Mouse (Mus musculus) frontal cortex, postnatal 14 days (tissue): ENCODE data around the gene Megf11.

Experiments
- DNase-seq, 2 experiments: peaks; one replicate each; pipeline ENCODE4 v3.0.0; 2022; ENCODE audit warnings: low spot score in 2 of 2

Megf11 gene

GRCm38 (mm10) chr9:64519921-64520746 lies 134.7 kb downstream of the Megf11 start:
- no peak for DNase-seq

GRCm38 (mm10) chr9:64520747-64521283 lies 135.4 kb downstream of the Megf11 start:
- DNase-seq, result no peak

DNA sequence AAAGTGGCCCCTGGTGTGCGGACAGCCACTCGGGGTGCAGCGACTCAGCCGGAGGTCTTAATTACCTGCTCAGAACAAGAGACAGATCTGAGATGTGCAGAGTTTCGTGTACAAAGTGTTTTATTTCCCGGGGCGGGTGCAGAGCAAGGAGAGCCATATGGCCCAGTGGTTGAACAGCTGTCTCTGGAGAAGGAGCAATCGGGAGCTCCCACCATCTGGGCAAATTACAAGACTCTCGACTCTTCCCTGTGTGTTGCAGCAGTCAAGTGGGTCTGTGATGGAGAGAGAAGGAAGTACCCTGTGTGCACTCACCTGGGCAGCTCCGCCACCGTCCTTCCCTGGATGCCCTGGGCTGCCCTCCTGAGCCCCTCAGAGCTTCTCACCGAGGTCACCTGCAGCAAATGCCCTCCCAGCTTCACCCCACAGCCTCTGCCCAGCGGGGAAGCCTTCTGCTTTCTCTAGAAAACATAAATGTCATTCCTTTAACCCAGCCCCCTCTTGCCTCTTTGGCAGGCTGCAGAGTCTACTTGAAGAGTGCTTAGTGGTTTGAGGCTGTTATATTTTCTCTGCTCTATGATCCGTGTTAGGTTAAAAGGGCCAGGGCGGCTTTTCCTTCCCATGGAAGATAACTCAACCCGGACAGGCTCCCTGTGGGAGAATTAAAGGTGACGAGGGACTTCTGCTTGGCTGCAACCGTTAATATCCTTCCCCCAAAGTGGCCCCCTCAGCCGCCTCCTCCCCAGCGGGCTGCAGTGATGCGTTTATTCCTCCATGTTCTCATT lies 138.0 kb downstream of the Megf11 start:
- no peak for DNase-seq

DNA sequence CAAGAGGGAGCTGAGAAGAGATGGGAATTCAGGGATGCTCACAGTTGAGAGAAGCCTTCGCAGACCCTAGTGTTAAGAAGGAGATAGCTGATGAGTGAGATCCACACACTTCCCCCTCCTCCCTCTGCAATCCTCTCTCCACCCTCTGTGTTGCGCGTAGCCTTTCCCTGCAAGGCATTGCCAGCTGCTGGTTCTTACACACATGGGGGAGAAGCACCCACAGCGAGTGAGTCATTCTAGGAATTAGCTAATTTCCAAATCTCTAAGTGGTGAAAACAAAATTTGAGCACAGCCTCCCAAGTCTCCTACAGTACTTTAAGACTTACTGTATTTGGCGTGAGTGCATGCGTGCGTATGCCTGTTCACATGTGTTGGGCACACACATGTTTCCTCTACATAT lies 142.6 kb downstream of the Megf11 start:
- DNase-seq, result peak; percentile 34 to 38

DNA sequence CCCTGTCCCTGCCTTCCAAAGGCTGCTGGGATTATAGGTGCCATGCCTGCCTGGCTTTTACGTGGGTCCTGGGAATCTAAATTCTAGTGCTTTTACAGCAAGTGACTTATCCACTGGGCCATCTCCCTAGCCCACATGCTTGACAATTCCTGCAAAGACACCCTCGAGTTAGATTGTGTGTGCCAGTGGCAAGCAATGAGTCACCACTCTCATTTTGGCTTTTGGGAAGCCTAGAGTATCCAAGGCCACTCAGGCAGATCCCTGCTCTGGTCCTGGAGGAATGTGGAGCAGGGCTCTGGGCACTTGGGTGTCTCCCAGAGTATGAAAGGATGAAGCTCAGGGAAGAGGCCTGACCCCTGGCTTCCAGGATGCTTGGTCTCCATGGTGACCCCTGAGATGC lies 143.2 kb downstream of the Megf11 start:
- DNase-seq, result no peak

DNA sequence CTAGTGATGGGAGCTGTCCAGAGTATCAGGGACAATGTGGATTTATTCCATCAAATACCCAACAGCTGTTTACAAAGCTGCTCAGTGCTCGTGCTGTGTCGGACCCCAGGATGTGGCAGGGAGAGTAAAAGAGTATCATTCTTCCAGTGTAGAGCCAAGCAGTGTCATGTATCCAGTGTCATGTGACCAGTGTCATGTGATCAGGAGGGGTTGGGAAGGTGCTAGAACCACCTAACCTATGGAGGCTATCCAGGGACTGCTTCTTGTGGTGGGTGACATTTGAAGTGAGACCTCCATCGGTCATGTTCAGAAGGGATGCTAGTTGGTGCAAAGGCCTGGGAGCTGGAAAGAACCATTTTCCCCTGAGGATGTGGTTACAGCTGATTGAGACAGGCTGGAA lies 146.5 kb downstream of the Megf11 start:
- no peak for DNase-seq

GRCm38 (mm10) chr9:64532711-64533242 lies 147.4 kb downstream of the Megf11 start:
- no peak for DNase-seq

DNA sequence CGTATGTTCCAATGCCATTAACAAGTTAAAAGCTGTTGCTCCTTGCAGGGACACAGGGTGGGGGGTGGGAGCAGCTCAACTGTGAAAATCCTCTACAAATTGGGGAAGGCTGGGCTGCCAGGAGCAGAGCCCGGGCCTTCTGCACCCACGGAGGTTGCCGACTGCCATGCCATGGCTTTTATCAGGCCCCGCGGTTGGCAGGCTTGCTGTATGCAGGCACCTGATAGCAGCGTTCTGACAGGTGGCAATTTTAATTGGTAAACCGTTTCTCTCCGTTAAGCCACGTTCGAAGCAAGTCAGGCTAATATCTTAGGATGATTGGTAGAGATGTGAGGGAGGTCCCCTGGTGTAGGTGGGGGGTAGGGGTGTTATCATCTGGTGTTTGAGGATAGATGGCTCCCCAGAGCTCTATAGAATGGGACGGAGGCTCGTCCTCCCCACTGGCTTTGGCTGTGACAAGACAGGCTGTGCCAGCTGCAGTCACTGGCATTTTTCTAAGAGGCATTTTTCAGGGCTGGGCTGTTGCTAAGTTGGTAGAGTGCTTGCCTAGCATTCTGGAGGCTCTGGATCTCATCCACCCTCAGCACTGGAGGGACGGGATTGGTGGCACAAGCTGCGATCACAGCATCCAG lies 148.2 kb downstream of the Megf11 start:
- DNase-seq, result peak in 1 of 2 experiments; percentile 14

DNA sequence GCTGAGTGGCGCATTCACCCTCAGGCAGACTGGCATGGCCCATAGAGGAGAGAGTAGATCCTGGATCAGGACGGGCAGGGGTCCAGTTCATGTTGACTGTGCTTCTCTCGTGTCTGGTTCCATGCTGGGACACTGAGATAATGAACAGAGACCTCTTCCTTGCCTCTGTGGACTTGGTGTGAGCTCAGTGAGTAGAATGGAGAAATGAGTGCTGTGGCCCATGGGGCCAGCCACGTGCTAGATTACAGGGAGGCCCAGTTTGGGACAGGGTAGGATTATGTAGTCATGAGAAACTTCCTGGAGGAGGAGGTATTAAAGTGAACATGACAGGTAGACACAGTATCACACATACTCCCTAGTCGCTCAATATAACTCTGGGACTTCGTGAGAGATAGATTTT lies 148.9 kb downstream of the Megf11 start:
- DNase-seq, result no peak

GRCm38 (mm10) chr9:64534856-64535539 lies 149.6 kb downstream of the Megf11 start:
- no peak for DNase-seq

- no peak for DNase-seq
Observed at GRCm38 (mm10) chr9:64537821-64538220, 152.4 kb downstream of the Megf11 start.

GRCm38 (mm10) chr9:64542246-64542645 lies 156.8 kb downstream of the Megf11 start:
- no peak for DNase-seq

- no peak for DNase-seq
Observed at GRCm38 (mm10) chr9:64543125-64543524, 157.7 kb downstream of the Megf11 start.

DNA sequence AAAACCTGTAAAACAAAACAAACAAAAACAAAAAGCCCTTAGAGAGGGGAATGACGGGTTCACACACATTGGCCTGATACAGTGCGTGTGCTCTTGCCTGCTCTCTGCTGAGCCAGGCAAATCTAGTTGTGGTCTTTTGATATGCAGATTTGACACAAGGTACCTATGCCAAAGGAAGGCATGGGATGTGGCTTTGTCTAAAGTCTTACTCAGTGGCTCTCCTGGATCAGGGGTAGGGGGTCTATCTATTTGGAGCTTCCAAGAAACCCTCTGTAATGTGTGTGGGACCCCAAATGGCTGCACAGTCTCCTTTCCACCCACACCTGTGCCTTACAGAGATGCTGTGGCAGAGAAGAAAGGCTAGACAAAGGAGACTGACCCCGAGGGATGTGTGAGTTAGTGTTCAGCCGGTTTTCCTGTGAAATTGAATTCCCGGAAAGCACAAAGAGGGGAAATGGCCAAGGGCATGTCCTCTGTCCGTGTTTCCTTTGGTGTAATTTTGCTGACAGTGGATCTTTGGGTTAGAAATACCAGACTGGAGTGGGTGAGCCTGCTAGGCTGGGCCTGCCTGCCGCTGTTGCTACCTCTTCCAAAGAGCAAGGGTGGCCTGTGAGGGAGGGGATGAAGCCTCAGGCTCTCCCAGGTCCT lies 161.0 kb downstream of the Megf11 start:
- DNase-seq, result no peak

GRCm38 (mm10) chr9:64548332-64548731 lies 162.9 kb downstream of the Megf11 start:
- no peak for DNase-seq

- DNase-seq, result no peak
Observed at GRCm38 (mm10) chr9:64551307-64551706, 165.9 kb downstream of the Megf11 start.

DNA sequence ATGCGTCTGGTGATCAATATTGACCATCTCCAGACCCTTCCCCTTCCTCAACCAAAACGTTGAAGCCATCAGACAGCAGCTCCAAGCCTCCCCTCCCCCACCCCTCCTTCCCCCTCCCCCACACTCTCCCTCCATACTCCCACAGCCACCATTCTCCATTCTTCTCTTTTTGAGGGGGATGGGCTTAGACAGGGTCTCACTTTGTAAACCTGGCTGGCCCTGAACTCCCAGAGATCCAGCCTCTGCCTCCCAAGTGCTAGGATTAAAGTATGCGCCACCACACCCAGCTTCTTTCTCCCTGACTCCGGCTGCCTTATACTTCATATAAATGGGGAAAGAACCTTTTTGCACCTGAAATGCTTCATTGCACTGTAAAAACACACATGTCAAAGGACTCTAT lies 166.6 kb downstream of the Megf11 start:
- DNase-seq, result no peak

GRCm38 (mm10) chr9:64553441-64553840 lies 168.0 kb downstream of the Megf11 start:
- no peak for DNase-seq

DNA sequence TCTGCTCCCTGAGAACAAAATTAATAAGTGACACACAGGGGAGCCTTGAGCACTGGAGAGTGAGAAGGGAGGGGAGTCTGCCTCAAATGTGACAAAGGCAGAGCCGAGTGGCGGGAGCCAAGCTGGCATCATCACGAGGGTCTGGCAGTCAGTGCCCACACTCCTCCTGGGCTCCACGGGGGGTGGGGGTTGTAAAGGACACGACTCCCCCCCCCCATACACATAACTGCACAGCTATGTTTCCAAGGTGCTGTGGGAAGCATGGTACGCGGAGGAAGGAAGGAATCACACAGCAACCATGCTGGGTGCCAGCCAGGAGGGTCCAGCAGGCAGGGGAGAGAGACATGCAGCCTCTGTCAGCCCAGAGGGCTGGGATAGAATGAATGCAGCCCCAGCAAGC lies 170.2 kb downstream of the Megf11 start:
- DNase-seq, result no peak

DNA sequence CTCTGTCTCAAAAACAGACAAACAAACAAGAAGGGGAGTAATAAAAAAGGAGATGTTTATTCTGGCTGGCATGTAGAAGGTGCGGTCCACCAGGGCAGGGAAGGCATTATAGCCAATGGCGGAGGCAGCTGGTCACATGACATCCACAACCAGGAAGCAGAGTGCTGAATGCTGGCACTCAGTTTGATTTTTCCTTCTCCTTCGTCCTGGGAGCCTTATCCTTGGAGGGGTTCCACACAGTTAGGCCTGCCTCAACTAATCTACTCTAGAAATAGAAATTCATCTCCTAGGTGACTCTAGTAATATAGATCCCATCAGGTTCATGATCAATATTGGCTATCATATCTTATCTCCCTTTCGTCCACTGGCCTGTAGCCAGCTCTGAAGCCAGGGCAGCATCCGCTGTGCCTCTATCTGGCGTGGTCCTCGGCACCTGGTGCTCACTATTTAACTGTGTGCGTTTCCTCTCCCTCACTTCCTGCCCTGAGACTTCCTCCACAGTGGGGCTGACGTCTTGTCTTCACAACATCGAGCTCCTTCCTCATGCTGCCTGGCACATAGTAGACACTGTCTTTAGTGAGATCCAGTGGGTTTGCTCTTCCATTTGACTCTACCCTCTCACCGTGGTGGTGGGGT lies 171.8 kb downstream of the Megf11 start:
- no peak for DNase-seq
